Mouse (Mus musculus): ENCODE data around the gene Ifitm6.
"Not testable (repeated sequence)": the region's sequence is repeated elsewhere in the genome, so short reads cannot be mapped to it uniquely, and the experiment has no call there.

Gene Ifitm6

DNA sequence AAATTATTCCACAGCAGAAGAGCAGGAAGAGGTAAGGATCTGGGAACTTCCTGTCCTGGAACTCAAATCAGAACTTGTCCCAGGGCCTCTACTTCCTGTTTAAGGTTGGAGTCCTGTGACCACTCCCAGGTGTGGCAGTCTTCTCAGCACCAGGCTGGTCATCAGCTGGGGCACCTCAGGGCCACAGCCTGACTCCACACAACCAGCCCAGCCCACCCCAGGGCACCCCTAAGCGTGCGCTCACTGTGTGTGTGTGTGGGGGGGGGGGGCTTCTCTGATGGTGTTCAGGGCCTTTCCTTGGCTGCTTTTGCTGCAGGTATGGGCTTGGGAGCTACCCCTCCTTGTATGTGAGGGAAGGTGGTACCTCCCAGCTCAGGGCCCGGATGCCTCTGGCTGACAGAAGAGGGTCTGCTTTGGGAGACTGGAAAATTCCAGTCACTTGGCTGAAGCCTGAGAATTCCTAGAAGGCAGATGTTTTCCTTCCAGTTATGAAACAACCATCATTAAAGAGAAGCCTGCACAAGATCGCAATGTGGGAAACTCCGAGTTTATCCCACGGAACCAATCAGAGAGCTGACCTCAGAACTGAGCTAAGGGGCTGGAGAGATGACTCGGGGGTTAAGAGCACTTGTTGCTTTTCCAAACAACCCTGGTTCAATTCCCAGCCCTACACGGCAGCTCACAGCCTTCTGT is 46.1 kb downstream of the Ifitm6 start:
- no peak for DNase-seq (ENCODE audit: low read depth)

DNA sequence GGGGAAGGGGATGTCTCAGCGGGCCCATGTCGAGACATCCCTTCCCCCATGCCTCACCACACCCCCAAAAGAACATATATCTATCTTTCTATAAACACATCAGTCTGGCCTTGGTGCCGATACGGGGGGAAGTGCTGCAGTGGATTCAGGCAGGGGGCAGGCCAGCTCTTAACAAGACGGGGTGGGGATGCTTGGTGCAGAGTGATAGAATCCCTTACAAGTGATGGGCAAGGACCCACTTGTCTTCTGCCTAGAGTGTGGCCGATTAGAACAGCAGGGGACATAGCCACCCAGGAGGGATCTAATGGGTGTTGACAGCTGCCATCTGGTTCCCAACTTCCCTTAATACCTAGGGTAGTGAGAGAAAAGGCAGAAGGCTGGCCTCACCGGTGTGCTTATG is 46.8 kb downstream of the Ifitm6 start:
- DNase-seq (ENCODE audit: low read depth), result no peak

DNA sequence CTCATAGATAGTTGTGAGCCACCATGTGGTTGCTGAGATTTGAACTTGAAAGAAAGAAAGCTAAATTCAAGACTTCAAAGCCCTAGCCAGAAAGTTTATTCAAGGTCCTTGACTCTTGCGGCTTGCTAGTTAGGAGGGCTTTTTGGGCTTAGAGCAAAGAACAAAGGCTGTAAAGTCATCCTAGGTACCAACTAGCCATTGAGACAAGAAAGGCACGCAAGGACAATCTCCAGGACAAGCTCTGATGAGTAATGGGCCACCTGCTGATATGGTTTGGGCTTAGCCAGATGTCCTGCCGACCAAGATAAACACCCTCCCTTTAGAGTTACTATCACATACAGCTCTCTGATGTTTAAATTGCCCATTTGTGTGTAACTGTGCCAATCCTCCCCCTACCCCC is 49.0 kb downstream of the Ifitm6 start:
- DNase-seq (ENCODE audit: low read depth), result not testable (repeated sequence)

DNA sequence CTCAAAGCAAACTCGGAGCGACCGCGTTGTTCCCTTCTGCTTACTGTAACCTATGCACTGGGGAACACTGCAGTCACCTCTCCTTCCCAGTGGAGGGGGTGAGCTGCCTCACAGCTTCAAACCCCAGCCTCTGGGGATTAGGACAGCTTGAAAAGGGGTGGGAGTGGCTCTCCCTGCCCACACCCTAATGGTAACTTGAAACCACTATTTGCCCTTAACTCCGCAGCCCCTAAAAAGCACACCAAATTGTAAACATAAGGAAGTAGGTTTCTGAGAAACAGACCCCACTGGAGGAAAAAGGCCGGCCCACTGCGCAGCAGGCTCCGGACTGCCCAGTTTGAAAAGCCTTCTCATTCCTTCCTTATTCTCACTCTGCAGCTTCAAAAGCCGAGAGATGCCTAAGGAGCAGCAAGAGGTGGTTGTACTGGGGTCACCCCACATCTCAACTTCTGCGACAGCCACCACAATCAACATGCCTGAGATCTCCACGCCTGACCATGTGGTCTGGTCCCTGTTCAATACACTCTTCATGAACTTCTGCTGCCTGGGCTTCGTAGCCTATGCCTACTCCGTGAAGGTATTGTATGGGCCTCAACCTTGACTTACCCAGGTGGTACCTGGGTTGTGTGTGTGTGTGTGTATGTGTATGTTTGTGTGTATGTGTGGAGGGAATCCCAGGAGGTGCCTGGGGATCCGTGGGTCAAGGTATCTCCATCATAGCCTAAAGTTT is 49.7 kb downstream of the Ifitm6 start:
- DNase-seq (ENCODE audit: low read depth), result no peak

DNA sequence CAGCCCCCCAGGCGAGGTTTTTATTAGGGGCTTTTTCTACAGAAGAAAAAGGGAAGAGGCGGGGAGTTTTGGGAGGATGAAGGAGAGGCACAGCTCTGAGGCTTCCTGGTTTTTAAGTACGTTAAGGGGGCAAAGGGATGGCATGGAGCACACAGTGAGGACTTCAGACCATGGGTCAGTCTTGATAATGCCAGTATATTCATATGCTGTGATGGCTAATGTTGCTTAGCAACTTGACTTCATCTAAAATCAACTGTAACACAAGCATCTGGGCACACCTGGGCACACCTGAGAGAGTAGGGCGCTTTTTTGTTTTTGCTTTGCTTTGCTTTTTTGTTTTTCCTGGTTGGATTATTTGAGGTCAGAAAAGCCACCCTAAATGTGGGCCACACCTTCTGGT is 50.8 kb downstream of the Ifitm6 start, which contains the start of gene Ifitm1:
Ifitm1 (plus strand) TSS at position 301 of the 400 bp plus-strand sequence.
- DNase-seq (ENCODE audit: low read depth), result no peak
